ENCODE assay signal across 16 mouse cellular contexts in genomic region chr4:32425641-32426040, GRCm38 (mm10).
"Had no signal": no experiment of that assay in that cellular context is flagged by ENCODE, and none has a peak within 500 bp of the region (broad histone marks: within the 10 kb centered on the region; RNA-seq: fewer than 3 reads in every experiment).

No protein-coding gene starts in this region.

- H3K27ac ChIP-seq: midbrain, embryonic 13.5 days; stomach, embryonic 15.5 days; stomach, postnatal 0 days had no signal

- H3K27me3 ChIP-seq: midbrain, embryonic 13.5 days; midbrain, embryonic 15.5 days; neural tube, embryonic 13.5 days; neural tube, embryonic 15.5 days; stomach, embryonic 15.5 days had no signal

- DNase-seq: lung, adult 18-20 months; lung, embryonic 14.5 days; lung, postnatal 10 days; lung, postnatal 4 days; right cerebral cortex, postnatal 14 days; thymus, adult 2 months; thymus, postnatal 25 days; thymus, postnatal 4 days had no signal

- H3K4me2 ChIP-seq: lung, embryonic 14.5 days; midbrain, embryonic 11.5 days; midbrain, embryonic 13.5 days; midbrain, embryonic 15.5 days; neural tube, embryonic 13.5 days; neural tube, embryonic 15.5 days; stomach, embryonic 15.5 days had no signal

- H3K9ac ChIP-seq: lung, embryonic 14.5 days; midbrain, embryonic 13.5 days; midbrain, embryonic 15.5 days; neural tube, embryonic 13.5 days; neural tube, embryonic 15.5 days; stomach, embryonic 15.5 days had no signal

- ATAC-seq: midbrain, embryonic 13.5 days; midbrain, embryonic 15.5 days had no signal

- H3K4me1 ChIP-seq: megakaryocyte, embryonic 14.5 days; stomach, embryonic 15.5 days had no signal

- H3K4me3 ChIP-seq: megakaryocyte, embryonic 14.5 days; midbrain, embryonic 13.5 days; midbrain, embryonic 15.5 days; neural tube, embryonic 13.5 days; neural tube, embryonic 15.5 days; stomach, embryonic 15.5 days had no signal

- H3K36me3 ChIP-seq: midbrain, embryonic 13.5 days; midbrain, embryonic 15.5 days; neural tube, embryonic 13.5 days; neural tube, embryonic 15.5 days; stomach, embryonic 15.5 days had no signal

- H3K9me3 ChIP-seq: megakaryocyte, embryonic 14.5 days; midbrain, embryonic 13.5 days; midbrain, embryonic 15.5 days; neural tube, embryonic 13.5 days; neural tube, embryonic 15.5 days; stomach, embryonic 15.5 days had no signal
